Mouse (Mus musculus) hindbrain, postnatal 0 days (tissue): Measurements from ENCODE around the gene Taf11. TPM values are rescaled to one million over a fixed set of nuclear protein-coding genes. Genes with fewer than 3 reads are reported as not detected.

ENCODE experiments used
- ATAC-seq: fragments of 200-750 bp; cut with Nextera tagmentation; 2 replicates; pipeline ENCODE4 v1.8.0; 2017; ENCODE audit warnings: mild to moderate bottlenecking, moderate TSS enrichment, moderate library complexity
- DNase-seq: peaks from one replicate; pipeline ENCODE4 v3.0.0-alpha.2; 2015; ENCODE audit warnings: low spot score
- H3K27ac ChIP-seq: fragments of 300-500 bp; sonication (generic); 2 replicates; pipeline ENCODE4 v1.5.1; 2014; ENCODE audit warnings: mild to moderate bottlenecking
- H3K27me3 ChIP-seq: fragments of 300-500 bp; sonication (generic); 2 replicates; pipeline ENCODE4 v1.6.1; 2014; ENCODE audit warnings: low read length, mixed read lengths; ENCODE audit not compliant: insufficient read depth
- H3K36me3 ChIP-seq: fragments of 300-500 bp; sonication (generic); 2 replicates; pipeline ENCODE4 v1.6.1; 2014; ENCODE audit warnings: low read length, mixed read lengths; ENCODE audit not compliant: insufficient read depth
- H3K4me1 ChIP-seq: fragments of 300-500 bp; sonication (generic); 2 replicates; pipeline ENCODE4 v1.6.1; 2014; ENCODE audit warnings: antibody characterized with exemption, low read length, mixed read lengths; ENCODE audit not compliant: insufficient read depth
- H3K4me2 ChIP-seq: fragments of 300-500 bp; sonication (generic); 2 replicates; pipeline ENCODE4 v1.6.1; 2014; ENCODE audit warnings: low read depth, mild to moderate bottlenecking, low read length, moderate library complexity, mixed read lengths
- H3K4me3 ChIP-seq: fragments of 300-500 bp; sonication (generic); 2 replicates; pipeline ENCODE4 v1.5.1; 2014; ENCODE audit warnings: low read length
- H3K9ac ChIP-seq: fragments of 300-500 bp; sonication (generic); replicated peaks from 2 replicates; pipeline ENCODE4 v1.6.1; 2014; ENCODE audit warnings: mild to moderate bottlenecking, low read length, moderate library complexity, mixed read lengths
- H3K9me3 ChIP-seq: fragments of 300-500 bp; sonication (generic); 2 replicates; pipeline ENCODE4 v1.6.1; 2016; ENCODE audit warnings: low read length, mixed read lengths
- CTCF ChIP-seq: IDR thresholded peaks from 2 replicates; pipeline ENCODE4 v1.5.1; 2016; ENCODE audit warnings: antibody characterized with exemption, control low read depth, low read depth
- WGBS: fragments of 180-500 bp; shearing (Covaris S2); extraction: QIAGEN DNeasy Blood & Tissue Kit; methylation state at CpG from one replicate; pipeline ENCODE4 v1.1.7; 2014; 5-methylcytosine and 5-hydroxymethylcytosine counted together
- polyA plus RNA-seq: library from polyadenylated mRNA; unstranded; fragments of >200 nt; fragmentation: Nextera tagmentation; extraction: Ambion mirVana; gene quantifications from 2 replicates; pipeline ENCODE4 v1.2.1, GENCODE M21; 2015
- total RNA-seq: library from RNA; depleted of rRNA; stranded (reverse); fragments of >200 nt; gene quantifications from 2 replicates; pipeline ENCODE4 v1.2.3, GENCODE M21; 2014

The Taf11 gene
- total and polyA plus RNA-seq, 2 experiments from 2014 or later = 15.3 to 54.6 TPM

GRCm38 (mm10) chr17:27945546-27946216 is 36.0 kb upstream of the Taf11 start:
- Histone ChIP-seq H3K27me3 (no peaks in the 10 kb centered on the region), H3K9me3 (no peaks in the 10 kb centered on the region), H3K4me3 (no peak overlapping the region), H3K4me1 (peaks cover 23% of the 10 kb centered on the region), H3K4me2 (no peak overlapping the region), H3K36me3 (no peaks in the 10 kb centered on the region), H3K27ac (peak overlapping the region; percentile 76), H3K9ac (no peak overlapping the region)
- ATAC-seq = peak; percentile 75
- 25% methylated on average over 6 of the region's 6 CpGs for WGBS
- peak; percentile 80 for DNase-seq
- no peak for TF ChIP-seq CTCF

GRCm38 (mm10) chr17:27942131-27942530 is 32.5 kb upstream of the Taf11 start:
- 89% methylated on average over 4 of the region's 4 CpGs for WGBS
- ATAC-seq (no peak), DNase-seq (no peak)
- H3K36me3 ChIP-seq = no peaks in the 10 kb centered on the region
- peaks cover 31% of the 10 kb centered on the region for H3K4me1 ChIP-seq
- no peaks in the 10 kb centered on the region for H3K27me3 ChIP-seq
- no peak overlapping the region for H3K4me3 ChIP-seq
- no peaks in the 10 kb centered on the region for H3K9me3 ChIP-seq
- no peak overlapping the region for H3K27ac ChIP-seq
- no peak for TF ChIP-seq CTCF
- H3K9ac ChIP-seq = no peak overlapping the region
- no peak overlapping the region for H3K4me2 ChIP-seq

DNA sequence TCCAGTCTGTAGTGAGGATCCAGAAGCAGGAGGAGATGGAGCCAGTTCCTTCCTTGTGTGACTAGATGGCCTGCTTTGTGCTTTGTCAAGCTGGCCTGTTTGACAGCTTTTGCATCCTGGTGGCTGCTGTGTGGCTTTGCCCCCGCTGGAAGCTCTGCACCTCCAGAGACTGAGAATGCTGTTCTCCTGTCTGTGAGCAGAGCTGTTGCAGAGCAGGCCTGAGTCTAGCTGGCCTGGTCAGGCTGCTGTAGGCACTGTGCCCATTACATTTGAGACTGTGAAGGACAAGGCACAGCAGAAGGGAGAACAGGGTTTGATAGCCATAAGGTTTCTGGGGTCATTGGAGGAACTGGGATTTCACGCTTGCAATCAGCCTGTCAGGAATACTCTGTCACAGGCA is 32.1 kb upstream of the Taf11 start:
- Histone ChIP-seq H3K9ac (no peak overlapping the region), H3K27me3 (no peaks in the 10 kb centered on the region), H3K4me2 (no peak overlapping the region), H3K36me3 (no peaks in the 10 kb centered on the region), H3K9me3 (no peaks in the 10 kb centered on the region), H3K4me3 (no peak overlapping the region), H3K27ac (no peak overlapping the region), H3K4me1 (peaks cover 28% of the 10 kb centered on the region)
- 53% methylated on average over 2 of the region's 2 CpGs for WGBS
- TF ChIP-seq CTCF = no peak
- DNase-seq = no peak
- no peak for ATAC-seq

DNA sequence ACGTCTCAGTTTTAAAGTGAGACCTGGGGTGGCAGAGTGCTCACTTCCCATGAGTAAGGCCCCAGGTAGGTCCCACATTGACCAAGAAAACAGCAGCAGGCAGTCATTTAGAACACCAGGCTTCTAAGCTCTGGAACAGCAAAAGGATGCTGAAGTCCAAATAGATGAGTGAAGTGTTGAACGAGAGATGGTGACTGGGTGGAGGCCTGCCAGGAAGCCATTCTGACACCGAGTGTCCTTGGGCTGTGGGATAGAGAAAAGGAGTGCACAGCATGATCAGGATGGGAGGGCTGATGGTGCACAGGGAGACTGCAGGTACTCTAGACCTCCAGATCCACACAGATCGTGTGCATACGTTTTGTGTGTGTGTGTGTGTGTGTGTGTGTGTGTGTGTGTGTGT is 31.5 kb upstream of the Taf11 start:
- Histone ChIP-seq H3K9ac (no peak overlapping the region), H3K4me3 (no peak overlapping the region), H3K4me2 (no peak overlapping the region), H3K36me3 (no peaks in the 10 kb centered on the region), H3K27me3 (no peaks in the 10 kb centered on the region), H3K27ac (no peak overlapping the region), H3K9me3 (no peaks in the 10 kb centered on the region), H3K4me1 (peaks cover 23% of the 10 kb centered on the region)
- no peak for DNase-seq
- WGBS = 70% methylated on average over 5 of the region's 5 CpGs
- TF ChIP-seq CTCF = no peak
- ATAC-seq = no peak

DNA sequence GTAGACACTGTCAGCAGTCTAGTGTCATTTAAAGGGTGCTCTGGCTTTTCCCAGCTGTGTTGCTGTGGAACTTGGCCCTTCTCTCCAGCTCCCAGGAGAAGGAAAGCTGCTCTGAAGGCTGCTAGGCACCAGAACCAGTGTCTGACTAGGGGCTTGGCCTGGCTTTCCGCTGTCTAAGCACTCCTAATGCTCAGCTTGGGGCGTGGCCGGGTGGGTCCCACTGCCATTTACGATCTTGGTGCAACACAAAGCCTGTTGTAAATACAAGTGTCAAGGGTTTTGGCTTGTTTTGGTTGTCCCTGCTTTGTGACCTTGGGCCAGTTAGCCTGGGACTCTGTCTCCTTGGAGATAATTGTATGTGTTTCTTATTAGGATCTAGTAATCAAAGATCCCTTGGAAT is 30.7 kb upstream of the Taf11 start:
- ATAC-seq = no peak
- Histone ChIP-seq H3K27ac (no peak overlapping the region), H3K9ac (no peak overlapping the region), H3K9me3 (no peaks in the 10 kb centered on the region), H3K4me1 (peaks cover 19% of the 10 kb centered on the region), H3K27me3 (no peaks in the 10 kb centered on the region), H3K4me2 (no peak overlapping the region), H3K4me3 (no peak overlapping the region), H3K36me3 (no peaks in the 10 kb centered on the region)
- WGBS = 65% methylated on average over 4 of the region's 4 CpGs
- DNase-seq = no peak
- no peak for TF ChIP-seq CTCF

DNA sequence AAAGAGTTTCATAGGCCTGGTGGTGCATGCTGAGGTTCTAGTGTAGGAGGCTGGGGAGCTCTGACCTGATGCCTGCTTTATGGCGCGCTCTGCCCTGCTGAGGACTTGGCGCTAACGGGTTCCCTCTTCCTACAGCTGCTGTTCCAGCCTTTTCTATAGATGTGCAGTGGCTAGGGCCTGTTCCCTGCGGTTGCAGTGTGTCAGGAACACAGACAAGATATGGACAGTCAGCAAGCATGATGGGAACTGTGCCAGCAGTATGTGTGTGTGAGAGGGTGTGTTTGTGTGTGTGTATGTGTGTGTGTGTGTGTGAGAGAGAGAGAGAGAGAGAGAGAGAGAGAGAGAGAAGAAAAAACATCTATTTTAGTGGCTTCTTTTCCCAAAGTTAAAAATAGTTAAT is 29.4 kb upstream of the Taf11 start:
- H3K4me3 ChIP-seq = no peak overlapping the region
- H3K9ac ChIP-seq = no peak overlapping the region
- no peak for DNase-seq
- H3K4me2 ChIP-seq = no peak overlapping the region
- ATAC-seq = no peak
- H3K27ac ChIP-seq = peak overlapping the region; percentile 8; the same call in 1 of the 2 replicates
- WGBS = 73% methylated on average over 5 of the region's 5 CpGs
- TF ChIP-seq CTCF = no peak
- no peaks in the 10 kb centered on the region for H3K9me3 ChIP-seq
- H3K36me3 ChIP-seq = no peaks in the 10 kb centered on the region
- H3K27me3 ChIP-seq = no peaks in the 10 kb centered on the region
- H3K4me1 ChIP-seq = peaks cover 19% of the 10 kb centered on the region

DNA sequence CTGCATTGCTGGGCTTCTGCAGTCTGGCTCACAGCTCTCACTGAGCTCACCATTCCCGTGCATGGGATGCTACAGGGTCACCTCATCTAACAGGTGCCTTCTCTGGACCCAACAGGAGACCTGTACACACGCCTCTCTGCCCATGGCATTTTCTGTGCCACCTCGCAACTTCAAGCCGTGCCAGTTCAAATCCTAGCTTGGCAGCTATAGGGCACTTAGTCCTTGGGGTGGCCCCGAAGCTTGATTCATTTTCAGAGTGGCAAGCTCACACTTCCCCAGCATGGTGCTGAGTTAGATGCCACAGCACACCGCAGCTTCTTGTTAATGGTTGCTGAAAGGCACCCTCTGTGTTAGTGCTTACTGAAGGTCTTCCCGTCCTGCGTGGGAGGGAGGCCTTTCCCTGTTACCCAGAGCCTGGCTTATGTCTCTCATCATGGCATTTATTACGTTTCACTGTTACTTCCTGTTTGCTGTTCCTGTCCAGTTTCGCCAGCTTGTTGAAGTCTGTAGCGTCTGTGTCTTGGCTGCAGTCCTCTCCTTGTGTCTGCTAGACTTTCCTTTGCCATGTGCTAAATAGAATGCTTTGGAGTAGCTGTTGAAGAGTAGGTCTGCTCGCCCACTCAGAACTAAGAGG is 28.6 kb upstream of the Taf11 start:
- peaks cover 19% of the 10 kb centered on the region for H3K4me1 ChIP-seq
- H3K9me3 ChIP-seq = no peaks in the 10 kb centered on the region
- peak overlapping the region; percentile 8; the same call in 1 of the 2 replicates for H3K27ac ChIP-seq
- H3K27me3 ChIP-seq = no peaks in the 10 kb centered on the region
- H3K9ac ChIP-seq = no peak overlapping the region
- H3K4me3 ChIP-seq = no peak overlapping the region
- ATAC-seq = no peak
- no peaks in the 10 kb centered on the region for H3K36me3 ChIP-seq
- TF ChIP-seq CTCF = no peak
- no peak for DNase-seq
- no peak overlapping the region for H3K4me2 ChIP-seq
- WGBS = 70% methylated on average over 12 of the region's 12 CpGs
